Mouse (Mus musculus) MEL (cell line): ENCODE results near the gene Olfr1413. TPM values are rescaled to one million over a fixed set of nuclear protein-coding genes. Genes with fewer than 3 reads are reported as not detected.

Experiments used
- DNase-seq: peaks from one replicate; pipeline ENCODE4 v3.0.0; 2011; ENCODE audit warnings: low read depth, low spot score
- H3K27ac ChIP-seq: 2 replicates; pipeline ENCODE4 v1.5.1; 2012; ENCODE audit warnings: low read depth, mild to moderate bottlenecking, control low read depth, low read length, moderate library complexity; ENCODE audit not compliant: control insufficient read depth
- H3K27me3 ChIP-seq, 2 experiments: fragments of 150-350 bp in 1 of 2; sonication (generic) in 1 of 2; 2 replicates each; pipeline ENCODE4 v1.6.1; 2012; ENCODE audit warnings: low read length in 2 of 2, mild to moderate bottlenecking in 2 of 2, improper control_type of control experiment in 1 of 2, moderate library complexity in 1 of 2; ENCODE audit not compliant: insufficient read depth in 2 of 2, control insufficient read depth in 1 of 2
- H3K36me3 ChIP-seq, 2 experiments: 2 replicates each; pipeline ENCODE4 v1.6.1; 2012 to 2014; ENCODE audit warnings: low read length in 2 of 2, improper control_type of control experiment in 1 of 2, inconsistent platforms in 1 of 2, mild to moderate bottlenecking in 1 of 2; ENCODE audit not compliant: insufficient read depth in 2 of 2, control insufficient read depth in 1 of 2
- H3K4me1 ChIP-seq, 2 experiments: fragments of 150-350 bp in 1 of 2; sonication (generic) in 1 of 2; 2 replicates each; pipeline ENCODE4 v1.6.1; 2012; ENCODE audit warnings: low read length in 2 of 2, improper control_type of control experiment in 1 of 2, mild to moderate bottlenecking in 1 of 2; ENCODE audit not compliant: insufficient read depth in 2 of 2, control insufficient read depth in 1 of 2
- H3K4me3 ChIP-seq, 2 experiments: fragments of 150-350 bp in 1 of 2; sonication (generic) in 1 of 2; 2 replicates each; pipeline ENCODE4 v1.5.1; 2012; ENCODE audit warnings: low read depth in 2 of 2, low read length in 2 of 2, mild to moderate bottlenecking in 2 of 2, moderate library complexity in 2 of 2, control low read depth in 1 of 2, improper control_type of control experiment in 1 of 2; ENCODE audit not compliant: control insufficient read depth in 1 of 2, insufficient read depth in 1 of 2
- H3K79me2 ChIP-seq: 2 replicates; pipeline ENCODE4 v1.6.1; 2012; ENCODE audit warnings: mild to moderate bottlenecking, low read length, moderate library complexity; ENCODE audit not compliant: control insufficient read depth, poor library complexity, insufficient read depth
- H3K9ac ChIP-seq: 2 replicates; pipeline ENCODE4 v1.6.1; 2012; ENCODE audit warnings: low read depth, mild to moderate bottlenecking, control low read depth, low read length, moderate library complexity; ENCODE audit not compliant: control insufficient read depth, poor library complexity, severe bottlenecking
- H3K9me3 ChIP-seq: fragments of 150-350 bp; sonication (generic); replicated peaks from 2 replicates; pipeline ENCODE4 v1.6.1; 2012; ENCODE audit warnings: mild to moderate bottlenecking, low read length, improper control_type of control experiment, moderate library complexity; ENCODE audit not compliant: insufficient read depth
- CTCF ChIP-seq, 3 experiments: IDR thresholded peaks in 2 of 3; conservative IDR thresholded peaks in 1 of 3; 2 replicates each; pipeline ENCODE4 v1.5.1; 2011 to 2012; ENCODE audit warnings: low read length in 3 of 3, low read depth in 2 of 3, mild to moderate bottlenecking in 2 of 3, improper control_type of control experiment in 1 of 3, inconsistent platforms in 1 of 3, mixed read lengths in 1 of 3, moderate library complexity in 1 of 3; ENCODE audit not compliant: control insufficient read depth in 1 of 3, insufficient read depth in 1 of 3, poor library complexity in 1 of 3, severe bottlenecking in 1 of 3
- E2F4 ChIP-seq: IDR thresholded peaks from 2 replicates; pipeline ENCODE4 v1.6.1; 2011; ENCODE audit warnings: low read depth, low read length, improper control_type of control experiment, borderline replicate concordance
- ELF1 ChIP-seq: IDR thresholded peaks from 2 replicates; pipeline ENCODE4 v1.6.1; 2014; ENCODE audit warnings: low read depth, mild to moderate bottlenecking, inconsistent platforms, low read length, improper control_type of control experiment, moderate library complexity
- EP300 ChIP-seq, 2 experiments: IDR thresholded peaks; 2 replicates each; pipeline ENCODE4 v1.6.1; 2011; ENCODE audit warnings: improper control_type of control experiment in 2 of 2, low read length in 2 of 2, low read depth in 1 of 2, mild to moderate bottlenecking in 1 of 2
- MAX ChIP-seq: IDR thresholded peaks from 2 replicates; pipeline ENCODE4 v1.6.1; 2011; ENCODE audit warnings: low read length, improper control_type of control experiment
- NRF1 ChIP-seq: IDR thresholded peaks from 2 replicates; pipeline ENCODE4 v1.6.1; 2014; ENCODE audit warnings: low read depth, mild to moderate bottlenecking, inconsistent platforms, low read length, improper control_type of control experiment, moderate library complexity; ENCODE audit not compliant: poor library complexity, insufficient read depth, severe bottlenecking
- polyA plus RNA-seq, 2 experiments: library from polyadenylated mRNA; stranded (reverse) in 1 of 2; unstranded in 1 of 2; fragments of >175 nt in 1 of 2; fragments of >200 nt in 1 of 2; gene quantifications; 2 replicates each; pipeline versions ENCODE4 v1.2.1 to v1.2.4; 2012; ENCODE audit warnings: low replicate concordance in 2 of 2, low read depth in 1 of 2; ENCODE audit not compliant: insufficient read length in 2 of 2, insufficient read depth in 1 of 2, missing spikeins in 1 of 2
- total RNA-seq: library from RNA; depleted of rRNA; stranded (reverse); fragments of 300-350 nt; gene quantifications from 2 replicates; pipeline ENCODE4 v1.2.3, GENCODE M21; 2012; rRNA removed

Gene Olfr1413
- total and polyA plus RNA-seq, 3 experiments: not detected

DNA sequence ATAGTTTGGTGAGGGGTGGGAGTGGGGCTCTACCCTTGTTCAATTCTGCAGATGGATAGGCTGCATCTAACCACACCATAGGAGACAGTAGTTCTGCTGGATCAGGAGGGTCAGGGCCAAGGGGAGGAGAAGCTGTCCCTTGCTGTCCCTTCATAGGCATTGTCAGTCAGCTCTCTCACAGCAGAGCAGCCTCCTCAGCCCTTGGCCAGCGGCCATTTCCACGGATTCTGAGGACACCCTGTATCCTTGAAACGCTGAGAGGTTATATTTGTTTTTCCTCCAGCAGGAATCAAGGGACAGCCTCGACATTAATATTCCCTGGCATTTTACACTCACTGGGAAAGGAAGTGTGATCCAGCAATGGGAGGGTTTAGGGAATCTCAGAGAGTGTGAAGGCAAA is 47.2 kb downstream of the Olfr1413 start:
- no peaks in the 10 kb centered on the region for H3K4me1 ChIP-seq
- H3K9ac ChIP-seq: no peak overlapping the region
- H3K36me3 ChIP-seq: no peaks in the 10 kb centered on the region
- H3K27me3 ChIP-seq: peaks cover 0 to 2% of the 10 kb centered on the region in 2 experiments; a peak in 2 of 4 replicates
- no peak for TF ChIP-seq ELF1
- no peak for TF ChIP-seq NRF1
- no peak for TF ChIP-seq MAX
- TF ChIP-seq EP300 (IDR thresholded peaks at IDR 0.05; ENCODE audit: low read depth in 1 of 2, low read length in 2 of 2): no peak
- TF ChIP-seq CTCF (IDR thresholded peaks at IDR 0.05 in 2 of 3, conservative IDR thresholded peaks at IDR 0.05 in 1 of 3; ENCODE audit: control insufficient read depth in 1 of 3, insufficient read depth in 1 of 3, low read depth in 2 of 3, low read length in 3 of 3, poor library complexity in 1 of 3, severe bottlenecking in 1 of 3): no peak
- TF ChIP-seq E2F4: no peak
- no peak overlapping the region for H3K4me3 ChIP-seq
- H3K27ac ChIP-seq: no peak overlapping the region
- no peak for DNase-seq
- no peaks in the 10 kb centered on the region for H3K79me2 ChIP-seq
- no peaks in the 10 kb centered on the region for H3K9me3 ChIP-seq

Other genes starting within 250 kb of the Olfr1413 start
- 214 and 228 TPM in 2 replicates for gene Ndufa10, start 97.5 kb upstream of the Olfr1413 start, total RNA-seq
- 100 to 1,000 TPM; 533 to 873 TPM for gene Ndufa10, start 97.5 kb upstream of the Olfr1413 start, polyA plus RNA-seq
- not detected in 2 replicates for gene Olfr1416, start 86.2 kb upstream of the Olfr1413 start, total RNA-seq
- not detected for gene Olfr1416, start 86.2 kb upstream of the Olfr1413 start, polyA plus RNA-seq
- gene Olfr1415, start 75.2 kb upstream of the Olfr1413 start, total RNA-seq: not detected in 2 replicates
- gene Olfr1415, start 75.2 kb upstream of the Olfr1413 start, polyA plus RNA-seq: not detected
- gene Olfr1414, start 52.7 kb upstream of the Olfr1413 start, total RNA-seq: not detected in 2 replicates
- gene Olfr1414, start 52.7 kb upstream of the Olfr1413 start, polyA plus RNA-seq: not detected
- 0.03 TPM in 1 of 2 replicates, not detected in the other for gene Olfr1412, start 14.5 kb downstream of the Olfr1413 start, total RNA-seq
- not detected for gene Olfr1412, start 14.5 kb downstream of the Olfr1413 start, polyA plus RNA-seq
- gene Olfr1411, start 23.1 kb downstream of the Olfr1413 start, total RNA-seq: not detected in 2 replicates
- not detected for gene Olfr1411, start 23.1 kb downstream of the Olfr1413 start, polyA plus RNA-seq
- gene Olfr1410, start 34.5 kb downstream of the Olfr1413 start, total RNA-seq: 0.07 TPM in 1 of 2 replicates, not detected in the other
- gene Olfr1410, start 34.5 kb downstream of the Olfr1413 start, polyA plus RNA-seq: not detected
- gene Olfr12, start 46.5 kb downstream of the Olfr1413 start, total RNA-seq: not detected in 2 replicates
- not detected for gene Olfr12, start 46.5 kb downstream of the Olfr1413 start, polyA plus RNA-seq
- 550 and 618 TPM in 2 replicates for gene Cops9, start 70.7 kb downstream of the Olfr1413 start, total RNA-seq
- 100 to 1,000 TPM in 1 of 2 experiments, not detected in 1; 377 TPM for gene Cops9, start 70.7 kb downstream of the Olfr1413 start, polyA plus RNA-seq
- 1.2 and 1.8 TPM in 2 replicates for gene Otos, start 77.5 kb downstream of the Olfr1413 start, total RNA-seq
- 1 to 10 TPM in 1 of 2 experiments, not detected in 1; 6.3 TPM for gene Otos, start 77.5 kb downstream of the Olfr1413 start, polyA plus RNA-seq